Mouse (Mus musculus) frontal cortex, adult 2 months (tissue): ENCODE results near the gene Fjx1. TPM values are rescaled to one million over a fixed set of nuclear protein-coding genes. Genes with fewer than 3 reads are reported as not detected.

Experiments
- DNase-seq, 2 experiments: peaks; one replicate each; pipeline ENCODE4 v3.0.0; 2022; ENCODE audit warnings: low spot score in 1 of 2; ENCODE audit errors: extremely low spot score in 1 of 2
- polyA plus RNA-seq: library from polyadenylated mRNA; depleted of rRNA; stranded (reverse); fragments of >200 nt; gene quantifications from 2 replicates; pipeline ENCODE4 v1.2.3, GENCODE M21; 2012; rRNA removed

Gene Fjx1
- 73.3 and 79.8 TPM in 2 replicates for polyA plus RNA-seq

DNA sequence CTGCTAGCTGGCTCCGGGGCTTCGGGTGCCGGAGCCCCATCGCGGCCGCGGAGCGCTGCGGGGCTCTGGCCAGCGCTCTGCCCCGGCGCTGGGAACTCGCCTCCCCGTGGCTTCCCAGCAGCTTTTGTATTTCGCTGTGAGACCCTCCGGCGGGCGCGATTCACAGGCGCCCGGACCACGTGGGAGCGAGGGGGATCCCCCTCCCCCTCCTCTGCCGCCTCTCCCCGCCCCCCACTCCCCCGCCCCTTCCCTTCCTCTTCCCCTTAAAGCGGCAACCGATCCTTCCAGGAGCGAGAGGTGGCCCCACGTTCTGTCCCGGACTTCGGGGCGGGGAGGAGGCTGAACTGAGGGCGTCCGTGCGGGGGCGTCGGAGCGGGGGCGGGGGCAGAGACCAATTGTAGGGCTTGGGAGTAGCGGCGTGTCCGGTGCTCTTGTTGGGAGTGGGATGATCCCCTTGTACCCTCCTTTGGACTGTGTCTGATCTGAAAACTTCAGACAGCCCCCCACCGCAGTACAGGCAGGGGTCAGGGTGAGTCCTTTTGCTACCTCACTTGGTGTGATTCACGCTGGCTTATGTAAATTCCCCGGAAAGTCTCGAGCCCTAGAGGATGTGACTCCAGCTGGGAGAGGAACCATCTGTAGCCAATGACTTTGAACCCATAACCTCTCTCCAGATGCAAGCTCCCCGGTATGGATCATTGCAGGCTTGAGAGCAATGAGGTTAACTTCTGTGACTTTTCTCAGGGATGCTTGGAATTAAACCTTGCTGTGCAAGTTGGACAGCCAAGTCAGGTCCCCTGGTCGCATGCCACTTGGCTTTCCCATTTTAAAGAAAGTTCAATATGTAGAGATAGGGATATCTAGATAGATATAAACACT, at the start of gene Fjx1:
TSS of gene Fjx1 (minus strand) at position 829 of the 879 bp plus-strand sequence.
- peak; percentile 15 to 60 for DNase-seq

GRCm38 (mm10) chr2:102500001-102500689, 47.8 kb upstream of the Fjx1 start:
- no peak for DNase-seq

DNA sequence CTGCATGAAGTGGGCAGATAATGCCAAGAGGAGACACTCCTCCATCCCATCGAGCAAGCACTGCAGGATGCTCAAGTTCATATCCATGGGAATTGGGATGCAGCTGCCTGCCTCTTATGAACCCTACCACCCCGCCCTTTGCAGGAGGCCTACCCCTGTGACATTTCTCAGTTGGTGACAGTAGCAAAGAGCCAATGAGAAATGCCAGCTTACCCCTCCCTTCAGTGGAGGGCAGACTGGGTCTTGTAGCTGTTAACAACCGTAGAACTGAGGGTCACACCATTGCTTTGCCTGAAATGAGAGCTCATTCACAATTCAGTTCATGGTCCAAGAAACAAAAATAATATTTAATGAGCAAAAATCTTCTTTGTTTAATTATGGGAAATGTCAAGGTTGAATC, 28.4 kb upstream of the Fjx1 start:
- DNase-seq = no peak

DNA sequence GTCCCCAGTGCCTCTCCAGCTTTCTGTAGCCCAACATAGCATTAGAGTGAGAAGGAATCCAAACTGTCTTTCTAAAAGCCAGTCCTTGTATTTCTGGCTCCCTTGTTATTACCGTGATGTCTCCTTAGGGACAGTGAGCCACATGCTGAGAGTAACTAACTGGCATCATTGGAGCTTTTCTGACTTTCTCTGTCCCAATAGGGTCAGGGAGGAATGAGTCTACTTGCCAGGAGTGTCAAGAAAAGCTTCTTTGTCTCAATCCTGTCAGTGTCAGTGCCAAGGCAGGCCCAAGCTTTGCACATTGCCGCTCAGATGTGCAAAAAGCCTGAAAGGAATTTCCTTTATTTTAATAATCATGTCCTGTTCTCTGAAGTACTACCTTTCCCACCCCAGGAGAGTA, 23.8 kb upstream of the Fjx1 start:
- DNase-seq = no peak

- DNase-seq = no peak
Observed at GRCm38 (mm10) chr2:102468645-102469044, 16.3 kb upstream of the Fjx1 start.

- DNase-seq = no peak
Observed at GRCm38 (mm10) chr2:102464342-102464732, 12.0 kb upstream of the Fjx1 start.

- DNase-seq = peak; percentile 38 to 63
Observed at GRCm38 (mm10) chr2:102463587-102464341, 11.5 kb upstream of the Fjx1 start.

DNA sequence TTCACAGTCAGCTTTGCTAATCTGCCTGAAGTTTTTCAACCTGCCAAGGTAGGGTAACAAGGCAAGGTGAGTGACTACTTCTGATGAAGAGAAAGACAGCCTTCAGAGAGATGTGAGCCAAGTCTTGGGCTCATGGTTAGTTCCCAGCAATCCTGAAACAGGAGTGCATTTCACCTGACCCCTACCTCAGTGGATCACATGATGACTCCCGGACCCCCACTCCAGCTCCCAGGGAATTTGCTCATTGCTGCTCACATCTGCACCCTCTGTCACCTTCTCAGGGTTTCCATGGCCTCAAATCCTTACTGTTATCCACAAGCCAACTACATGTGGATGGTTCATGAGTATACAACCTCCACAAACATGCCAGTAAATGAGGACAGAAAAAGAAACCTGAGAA, 9.2 kb upstream of the Fjx1 start:
- no peak for DNase-seq

- no peak for DNase-seq
Observed at GRCm38 (mm10) chr2:102455126-102455525, 2.8 kb upstream of the Fjx1 start.

DNA sequence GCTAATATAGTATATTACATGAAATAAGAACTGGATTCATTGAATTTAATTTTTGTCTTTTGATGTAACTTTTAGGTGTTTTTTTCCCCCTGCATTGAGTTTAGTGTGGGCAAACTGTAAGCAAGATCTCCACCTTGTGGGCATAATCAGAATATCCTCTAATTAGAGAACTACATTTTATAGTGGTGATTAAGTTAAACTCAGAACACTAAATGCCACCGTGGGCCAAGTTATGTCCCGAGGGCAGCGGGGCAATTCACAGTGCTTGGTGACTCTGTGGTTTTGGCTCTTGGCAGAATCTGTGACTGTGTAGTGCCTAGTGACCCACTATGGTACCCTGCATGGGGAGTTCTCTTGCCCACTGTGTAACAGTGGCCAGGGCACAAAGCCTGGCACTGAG, 1.1 kb upstream of the Fjx1 start:
- DNase-seq = peak in 1 of 2 experiments; percentile 71

- peak in 1 of 2 experiments; percentile 26 for DNase-seq
Observed at GRCm38 (mm10) chr2:102450761-102451670, 1.3 kb downstream of the Fjx1 start.

DNA sequence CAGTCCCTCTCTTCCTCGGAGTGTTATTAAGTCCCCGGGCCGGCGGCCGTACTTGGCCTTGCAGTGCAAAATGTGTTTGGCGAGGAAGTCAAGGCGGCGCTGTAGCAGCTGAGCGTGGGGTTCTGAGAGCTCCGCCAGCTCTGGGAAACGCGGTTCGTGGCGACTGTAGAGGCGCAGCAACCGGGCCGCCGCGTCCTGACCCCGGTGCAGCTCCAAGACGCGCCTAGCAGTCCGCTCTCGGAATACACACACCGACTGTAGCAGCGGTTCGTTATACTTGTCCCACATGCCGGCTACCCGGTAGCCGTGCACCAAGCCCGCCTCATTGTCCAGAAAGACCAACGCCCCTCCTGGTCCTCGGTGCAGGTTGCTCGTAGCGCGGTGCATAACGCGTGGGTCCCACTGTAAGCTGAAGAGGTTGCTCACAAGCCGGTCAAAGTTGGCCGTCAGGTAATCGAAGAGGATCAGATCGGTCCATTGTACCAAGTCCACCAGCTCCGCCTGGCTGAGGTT, 2.0 kb downstream of the Fjx1 start:
- peak; percentile 26 to 69 for DNase-seq

GRCm38 (mm10) chr2:102449630-102450247, 2.6 kb downstream of the Fjx1 start:
- peak in 1 of 2 experiments; percentile 33 for DNase-seq

DNA sequence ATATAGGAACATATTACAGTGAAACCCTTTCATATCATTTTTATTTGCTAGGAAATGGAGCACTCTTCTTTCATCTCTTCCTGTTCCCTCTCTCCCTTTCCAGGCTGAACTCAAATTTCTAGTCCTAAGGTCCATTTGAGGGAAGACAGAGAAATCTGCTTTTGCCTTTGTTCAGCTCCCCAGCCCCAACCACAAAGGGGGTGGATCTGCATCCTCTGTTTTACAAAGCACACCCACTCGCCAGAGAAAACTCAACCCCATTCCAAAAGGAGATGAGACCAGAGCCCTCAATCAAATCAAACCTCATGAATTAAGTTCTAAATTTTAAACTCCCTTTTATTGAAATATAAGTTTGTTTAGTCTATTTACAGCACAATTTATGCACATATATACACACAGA, 3.2 kb downstream of the Fjx1 start:
- DNase-seq = no peak

- no peak for DNase-seq
Observed at GRCm38 (mm10) chr2:102447831-102448230, 4.5 kb downstream of the Fjx1 start.

- no peak for DNase-seq
Observed at GRCm38 (mm10) chr2:102446851-102447250, 5.4 kb downstream of the Fjx1 start.

DNA sequence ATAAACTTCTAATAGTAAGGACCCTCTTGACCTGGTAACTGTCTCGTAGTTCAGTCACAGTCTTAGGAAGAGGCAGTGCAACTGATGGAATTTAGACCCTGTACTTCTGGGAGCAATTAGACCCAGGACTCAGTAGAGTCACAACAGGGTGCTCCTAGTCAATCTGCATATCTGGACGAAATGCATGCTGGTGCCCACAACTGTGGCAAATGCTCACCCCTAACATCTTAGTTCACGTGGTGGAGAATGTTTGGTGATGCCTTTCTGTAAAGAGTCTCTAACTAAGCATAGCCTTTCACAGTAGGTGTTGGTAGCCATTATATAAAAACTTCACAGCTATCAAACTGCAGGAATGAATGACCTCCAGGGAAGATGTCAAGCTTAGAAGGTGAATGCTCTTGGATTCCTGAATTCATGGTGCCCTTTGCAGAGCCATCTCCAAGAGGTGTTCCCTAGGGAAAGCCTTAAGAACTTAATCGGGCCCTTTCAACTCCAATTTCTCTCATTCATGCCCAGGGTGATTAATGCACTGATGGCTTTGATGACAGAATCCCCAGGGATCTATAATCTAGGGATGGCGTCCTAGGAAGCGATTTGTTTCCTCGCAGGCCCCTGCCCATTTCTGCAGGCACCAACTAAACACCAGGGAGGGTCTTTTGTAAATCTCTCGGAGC, 14.8 kb downstream of the Fjx1 start:
- DNase-seq = no peak

- DNase-seq = no peak
Observed at GRCm38 (mm10) chr2:102433879-102434278, 18.4 kb downstream of the Fjx1 start.

DNA sequence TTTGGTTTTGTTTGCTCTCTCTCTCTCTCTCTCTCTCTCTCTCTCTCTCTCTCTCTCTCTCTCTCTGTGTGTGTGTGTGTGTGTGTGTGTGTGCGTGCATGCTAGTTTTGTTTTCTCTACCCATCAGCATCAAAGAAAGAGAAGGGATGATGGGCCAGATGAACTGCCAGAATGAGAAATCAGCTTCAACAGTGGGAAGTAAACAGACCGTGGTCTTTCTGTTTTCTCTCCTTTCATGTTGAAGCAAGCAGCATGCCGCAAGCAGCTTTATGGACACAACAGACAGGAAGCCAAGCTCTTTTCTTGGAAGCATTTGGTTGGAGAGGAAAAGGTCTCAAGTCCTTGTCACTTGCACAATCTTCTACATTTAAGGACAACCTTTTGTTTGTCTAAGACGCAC, 21.2 kb downstream of the Fjx1 start:
- DNase-seq = no peak
